Mouse (Mus musculus) common myeloid progenitor, adult 5-6 weeks (primary cell): Measurements from ENCODE around the gene Tmem151a. TPM values are rescaled to one million over a fixed set of nuclear protein-coding genes. Genes with fewer than 3 reads are reported as not detected.

Experiments
- ATAC-seq: replicated peaks from 2 replicates; pipeline ENCODE4 v1.8.0; 2016; ENCODE audit warnings: low read depth, mild to moderate bottlenecking, moderate TSS enrichment, inconsistent platforms; ENCODE audit not compliant: poor library complexity, severe bottlenecking
- total RNA-seq: library from RNA; stranded (forward); fragments of 200-1000, 187-1606 nt; gene quantifications from 2 replicates; pipeline ENCODE4 v1.2.3, GENCODE M21; 2017

Gene Tmem151a
- total RNA-seq, result not detected in 2 replicates

GRCm38 (mm10) chr19:5085145-5085863, at the start of gene Tmem151a:
Gene Tmem151a, minus strand, starts transcription at chr19:5085531.
- no peak for ATAC-seq

- 0 out of 2 replicates have a peak, but pooled peaks have one; percentile 15 for ATAC-seq
These were observed 45.9 kb upstream of the Tmem151a start for GRCm38 (mm10) chr19:5131237-5131636.

- no peak for ATAC-seq
These were observed 44.4 kb upstream of the Tmem151a start for GRCm38 (mm10) chr19:5129770-5130169.

GRCm38 (mm10) chr19:5124055-5124614, 38.8 kb upstream of the Tmem151a start:
- ATAC-seq, result no peak

GRCm38 (mm10) chr19:5123241-5123640, 37.9 kb upstream of the Tmem151a start:
- ATAC-seq, result no peak

- no peak for ATAC-seq
These were observed 37.2 kb upstream of the Tmem151a start for GRCm38 (mm10) chr19:5122492-5122891.

- no peak for ATAC-seq
These were observed 33.0 kb upstream of the Tmem151a start, which contains the start of gene Klc2 for GRCm38 (mm10) chr19:5118384-5118698. Gene Klc2, minus strand, starts transcription at chr19:5118560.

GRCm38 (mm10) chr19:5117494-5118383, 32.4 kb upstream of the Tmem151a start:
- ATAC-seq, result peak; percentile 90

- ATAC-seq, result no peak
These were observed 28.5 kb upstream of the Tmem151a start for GRCm38 (mm10) chr19:5113783-5114182.

GRCm38 (mm10) chr19:5109659-5110453, 24.5 kb upstream of the Tmem151a start:
- no peak for ATAC-seq

- no peak for ATAC-seq
These were observed 23.4 kb upstream of the Tmem151a start for GRCm38 (mm10) chr19:5108702-5109101.

GRCm38 (mm10) chr19:5108271-5108575, 22.9 kb upstream of the Tmem151a start:
- peak; percentile 52 for ATAC-seq

GRCm38 (mm10) chr19:5107556-5108270, 22.4 kb upstream of the Tmem151a start:
- ATAC-seq, result no peak

- peak; percentile 90 for ATAC-seq
These were observed 21.4 kb upstream of the Tmem151a start, which contains the start of gene Rab1b for GRCm38 (mm10) chr19:5106731-5107191. Gene Rab1b, minus strand, starts transcription at chr19:5107072.

- no peak for ATAC-seq
These were observed 20.7 kb upstream of the Tmem151a start for GRCm38 (mm10) chr19:5106074-5106473.

GRCm38 (mm10) chr19:5098363-5099143, 13.2 kb upstream of the Tmem151a start, which contains the start of gene Cnih2:
Gene Cnih2, minus strand, starts transcription at chr19:5098521.
- no peak for ATAC-seq

- ATAC-seq, result no peak
These were observed 12.4 kb upstream of the Tmem151a start for GRCm38 (mm10) chr19:5097521-5098362.
